Comparison of ENCODE assay signal across 10 mouse cellular contexts in the genomic region with DNA sequence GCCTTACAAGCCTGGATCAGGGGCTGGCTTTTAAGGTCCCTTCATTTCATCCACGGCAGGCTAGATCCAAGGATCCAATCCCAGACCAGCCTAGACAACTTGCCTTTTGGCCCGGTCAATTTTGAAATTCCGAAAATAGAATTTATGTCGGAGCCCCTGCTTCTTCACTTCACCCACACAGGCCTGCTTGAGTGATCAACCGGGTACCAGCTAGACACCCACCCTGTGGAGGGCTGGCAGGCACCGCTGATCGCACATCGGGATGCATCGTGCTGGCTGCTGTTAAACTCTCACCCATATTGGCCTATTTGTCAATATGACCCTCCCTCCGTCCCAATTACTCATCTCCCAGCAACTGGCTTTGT. TPM values are rescaled to one million over a fixed set of nuclear protein-coding genes. Genes with fewer than 3 reads are reported as not detected.
DNase-seq lines count a peak whose midpoint lies in the region; ATAC-seq and TF ChIP-seq lines count a peak whose summit lies in the region.
"Had no signal": no experiment of that assay in that cellular context is flagged by ENCODE, and none has a peak within 500 bp of the region (broad histone marks: within the 10 kb centered on the region; RNA-seq: fewer than 3 reads in every experiment).

No protein-coding gene starts in this region.

- 5% methylated on average over 10 of the region's 10 CpGs for WGBS in heart, embryonic 13.5 days
- WGBS in hindbrain, embryonic 13.5 days: under 1% methylated on average over 10 of the region's 10 CpGs
- 2% methylated on average over 10 of the region's 10 CpGs for WGBS in lung, embryonic 15.5 days

- H3K27me3 ChIP-seq in heart, embryonic 13.5 days (replicated peaks): peaks cover 96% of the 10 kb centered on the region
- H3K27me3 ChIP-seq in E14TG2a.4 (ENCODE audit: insufficient read depth, low read length): peaks cover 90% of the 10 kb centered on the region
- peaks cover 96% of the 10 kb centered on the region for H3K27me3 ChIP-seq in hindbrain, embryonic 13.5 days
- H3K27me3 ChIP-seq in lung, embryonic 15.5 days: peaks cover 82% of the 10 kb centered on the region

- H3K36me3 ChIP-seq in heart, embryonic 13.5 days: no peaks in the 10 kb centered on the region
- no peaks in the 10 kb centered on the region for H3K36me3 ChIP-seq in E14TG2a.4 (ENCODE audit: insufficient read depth, low read length)
- no peaks in the 10 kb centered on the region for H3K36me3 ChIP-seq in hindbrain, embryonic 13.5 days
- no peaks in the 10 kb centered on the region for H3K36me3 ChIP-seq in lung, embryonic 15.5 days

- H3K4me3 ChIP-seq in heart, embryonic 13.5 days: peak overlapping the region; percentile 40
- peak overlapping the region; percentile 74; the same call in 1 of the 2 replicates for H3K4me3 ChIP-seq in E14TG2a.4 (replicated peaks; ENCODE audit: low read length)
- H3K4me3 ChIP-seq in hindbrain, embryonic 13.5 days: peak overlapping the region; percentile 21; the same call in 1 of the 2 replicates
- peak overlapping the region; percentile 58 for H3K4me3 ChIP-seq in lung, embryonic 15.5 days

- TF ChIP-seq CTCF in E14TG2a.4 (conservative IDR thresholded peaks at IDR 0.05; ENCODE audit: low read length): no peak

- H3K4me2 ChIP-seq in heart, embryonic 13.5 days: peak overlapping the region; percentile 42; the same call in 1 of the 2 replicates
- H3K4me2 ChIP-seq in hindbrain, embryonic 13.5 days: no peak overlapping the region
- H3K4me2 ChIP-seq in lung, embryonic 15.5 days: peak overlapping the region; percentile 52

- no peak overlapping the region for H3K27ac ChIP-seq in heart, embryonic 13.5 days (replicated peaks)
- H3K27ac ChIP-seq in hindbrain, embryonic 13.5 days: no peak overlapping the region
- peak overlapping the region; percentile 62 for H3K27ac ChIP-seq in lung, embryonic 15.5 days

- H3K9me3 ChIP-seq in heart, embryonic 13.5 days: no peaks in the 10 kb centered on the region
- H3K9me3 ChIP-seq in E14TG2a.4 (ENCODE audit: low read length): no peaks in the 10 kb centered on the region
- H3K9me3 ChIP-seq in hindbrain, embryonic 13.5 days: no peaks in the 10 kb centered on the region
- no peaks in the 10 kb centered on the region for H3K9me3 ChIP-seq in lung, embryonic 15.5 days

- no peak overlapping the region for H3K9ac ChIP-seq in heart, embryonic 13.5 days
- no peak overlapping the region for H3K9ac ChIP-seq in hindbrain, embryonic 13.5 days
- peak overlapping the region; percentile 52 for H3K9ac ChIP-seq in lung, embryonic 15.5 days

- no peak for DNase-seq in heart, postnatal 4 days
- DNase-seq in ovary, adult 18-20 months (ENCODE audit: low spot score): no peak
- DNase-seq in natural killer cell, adult 2 months (ENCODE audit: low spot score in 2 of 2): no peak

- ATAC-seq in heart, embryonic 13.5 days (ENCODE audit: extremely low read depth, insufficient number of reproducible peaks, low FRiP score, low TSS enrichment): no peak
- ATAC-seq in hindbrain, embryonic 13.5 days (ENCODE audit: low FRiP score): no peak
- no peak for ATAC-seq in lung, embryonic 15.5 days (ENCODE audit: borderline replicate concordance, extremely low read depth, low FRiP score, low TSS enrichment)
- ATAC-seq in granulocyte monocyte progenitor cell, adult 5-6 weeks (replicated peaks; ENCODE audit: poor library complexity, severe bottlenecking): no peak

- H3K4me1 ChIP-seq in heart, embryonic 13.5 days: peaks cover 39% of the 10 kb centered on the region
- peaks cover 38% of the 10 kb centered on the region for H3K4me1 ChIP-seq in E14TG2a.4 (replicated peaks; ENCODE audit: low read depth, low read length)
- H3K4me1 ChIP-seq in hindbrain, embryonic 13.5 days (replicated peaks): peaks cover 17% of the 10 kb centered on the region
- peaks cover 6% of the 10 kb centered on the region; the same call in 1 of the 2 replicates for H3K4me1 ChIP-seq in lung, embryonic 15.5 days

RNA-seq across cellular contexts. Expression of gene Foxa1, which starts 3.1 kb away (rescaled TPM):
- polyA plus RNA-seq in heart, embryonic 13.5 days (2015; fragmentation: Nextera tagmentation; extraction: Ambion mirVana): 0.32 and 0.33 TPM in 2 replicates
- total RNA-seq in heart, postnatal 4 days (2021): not detected
- polyA plus RNA-seq in hindbrain, embryonic 13.5 days (2015; fragmentation: Nextera tagmentation; extraction: Ambion mirVana): 0.43 and 1.1 TPM in 2 replicates
- 14.8 and 18.0 TPM in 2 replicates for polyA plus RNA-seq in lung, embryonic 15.5 days (2015; fragmentation: Nextera tagmentation; extraction: Ambion mirVana)
- total RNA-seq in granulocyte monocyte progenitor cell, adult 5-6 weeks (2014; fragmentation: Nextera tagmentation): not detected in 2 replicates
- not detected in 2 replicates for total RNA-seq in granulocyte monocyte progenitor cell, adult 5-6 weeks (2017)
- total RNA-seq: adrenal gland, adult 18-20 months; gastrocnemius, postnatal 4 days had no signal

RNA-seq across cellular contexts. Expression of gene Ttc6, which starts 20.3 kb away (rescaled TPM):
- polyA plus RNA-seq in heart, embryonic 13.5 days (2015; fragmentation: Nextera tagmentation; extraction: Ambion mirVana): 0.31 and 0.60 TPM in 2 replicates
- total RNA-seq in heart, postnatal 4 days (2021): under 1 TPM; 0.05 TPM
- 0.75 and 1.2 TPM in 2 replicates for polyA plus RNA-seq in hindbrain, embryonic 13.5 days (2015; fragmentation: Nextera tagmentation; extraction: Ambion mirVana)
- polyA plus RNA-seq in lung, embryonic 15.5 days (2015; fragmentation: Nextera tagmentation; extraction: Ambion mirVana): 5.9 and 7.4 TPM in 2 replicates
- not detected in 2 replicates for total RNA-seq in granulocyte monocyte progenitor cell, adult 5-6 weeks (2014; fragmentation: Nextera tagmentation)
- not detected in 2 replicates for total RNA-seq in granulocyte monocyte progenitor cell, adult 5-6 weeks (2017)
- total RNA-seq: adrenal gland, adult 18-20 months; gastrocnemius, postnatal 4 days had no signal

Comparison
In these comparisons a context has a peak if more than half of its experiments do, and no peak if none do; other contexts are left out.
1. H3K4me3 ChIP-seq: peak in every context shown above with its lines; median percentile 74 in E14TG2a.4; 58 in lung, embryonic 15.5 days; 40 in heart, embryonic 13.5 days; 21 in hindbrain, embryonic 13.5 days.